Mouse (Mus musculus) spleen, adult 18-20 months (tissue): ENCODE results near the gene Tatdn3.

Experiments
- DNase-seq, 2 experiments: peaks; one replicate each; pipeline ENCODE4 v3.0.0; 2022; ENCODE audit warnings: mixed read lengths in 2 of 2

Gene Tatdn3

GRCm38 (mm10) chr1:191062781-191063485, at the start of gene Tatdn3, which contains the start of gene Nsl1:
Gene Tatdn3, minus strand, starts transcription at chr1:191062932.
Gene Nsl1, plus strand, starts transcription at chr1:191063012.
- peak; percentile 79 to 93 for DNase-seq

- DNase-seq: peak in 1 of 2 experiments; percentile 38
These were observed 48.4 kb upstream of the Tatdn3 start for GRCm38 (mm10) chr1:191111146-191111545.

GRCm38 (mm10) chr1:191109907-191110306, 47.2 kb upstream of the Tatdn3 start:
- no peak for DNase-seq

GRCm38 (mm10) chr1:191107306-191107705, 44.6 kb upstream of the Tatdn3 start:
- no peak for DNase-seq

GRCm38 (mm10) chr1:191105246-191105645, 42.5 kb upstream of the Tatdn3 start:
- no peak for DNase-seq

GRCm38 (mm10) chr1:191102730-191103370, 40.1 kb upstream of the Tatdn3 start:
- DNase-seq: no peak

- no peak for DNase-seq
These were observed 37.1 kb upstream of the Tatdn3 start for GRCm38 (mm10) chr1:191099772-191100291.

GRCm38 (mm10) chr1:191099114-191099513, 36.4 kb upstream of the Tatdn3 start:
- no peak for DNase-seq

- peak in 1 of 2 experiments; percentile 41 for DNase-seq
These were observed 35.3 kb upstream of the Tatdn3 start, which contains the start of gene Batf3 for GRCm38 (mm10) chr1:191097802-191098747. Gene Batf3, plus strand, starts transcription at chr1:191097847.

- no peak for DNase-seq
These were observed 34.3 kb upstream of the Tatdn3 start for GRCm38 (mm10) chr1:191096871-191097681.

- DNase-seq: no peak
These were observed 32.3 kb upstream of the Tatdn3 start for GRCm38 (mm10) chr1:191095019-191095418.

GRCm38 (mm10) chr1:191093578-191093977, 30.8 kb upstream of the Tatdn3 start:
- no peak for DNase-seq

GRCm38 (mm10) chr1:191092050-191092449, 29.3 kb upstream of the Tatdn3 start:
- no peak for DNase-seq

GRCm38 (mm10) chr1:191089355-191089754, 26.6 kb upstream of the Tatdn3 start:
- no peak for DNase-seq

- DNase-seq: no peak
These were observed 25.2 kb upstream of the Tatdn3 start for GRCm38 (mm10) chr1:191087955-191088354.

- no peak for DNase-seq
These were observed 24.2 kb upstream of the Tatdn3 start for GRCm38 (mm10) chr1:191086960-191087359.

GRCm38 (mm10) chr1:191086304-191086878, 23.7 kb upstream of the Tatdn3 start:
- DNase-seq: no peak

GRCm38 (mm10) chr1:191085597-191085996, 22.9 kb upstream of the Tatdn3 start:
- peak in 1 of 2 experiments; percentile 22 for DNase-seq

GRCm38 (mm10) chr1:191084951-191085559, 22.3 kb upstream of the Tatdn3 start:
- peak in 1 of 2 experiments; percentile 63 for DNase-seq

GRCm38 (mm10) chr1:191083230-191083629, 20.5 kb upstream of the Tatdn3 start:
- no peak for DNase-seq
